Mouse (Mus musculus): ENCODE measurements at regions not wholly inside any gene's neighbourhood (a gene's known extent, or its start where the extent isn't known, plus 50 kb on each side); places are given as distances from the start of the nearest gene placed in this dataset.
"Not testable (repeated sequence)": the region's sequence is repeated elsewhere in the genome, so short reads cannot be mapped to it uniquely, and the experiment has no call there.

DNA sequence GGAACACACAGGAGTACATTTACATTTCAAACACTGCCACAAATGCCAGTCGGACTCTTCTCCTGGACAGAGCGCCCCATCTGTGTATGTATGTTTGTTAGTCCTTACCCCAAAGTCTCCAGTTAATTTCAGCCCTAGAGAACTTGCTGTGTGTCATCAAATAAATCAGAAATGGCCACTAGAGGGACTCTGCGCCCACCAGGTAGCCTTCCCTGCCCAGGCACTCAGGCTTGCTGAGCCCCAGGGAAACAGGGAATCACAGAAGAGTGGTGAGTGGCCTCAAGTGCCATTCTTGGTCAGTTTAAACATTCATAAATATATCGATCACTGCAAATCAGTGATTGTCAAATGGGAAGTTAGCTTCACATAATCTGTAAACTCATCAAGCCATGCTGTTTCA lies 102.8 kb upstream of the Ube2dnl1 start:
- WGBS = 56% methylated on average over 4 of the region's 4 CpGs
- not testable (repeated sequence) for DNase-seq (ENCODE audit: extremely low spot score, low spot score); H3K27me3 ChIP-seq (ENCODE audit: poor library complexity, severe bottlenecking); H3K27ac ChIP-seq; H3K4me1 ChIP-seq; H3K9me3 ChIP-seq; H3K36me3 ChIP-seq (replicated peaks); H3K4me3 ChIP-seq

DNA sequence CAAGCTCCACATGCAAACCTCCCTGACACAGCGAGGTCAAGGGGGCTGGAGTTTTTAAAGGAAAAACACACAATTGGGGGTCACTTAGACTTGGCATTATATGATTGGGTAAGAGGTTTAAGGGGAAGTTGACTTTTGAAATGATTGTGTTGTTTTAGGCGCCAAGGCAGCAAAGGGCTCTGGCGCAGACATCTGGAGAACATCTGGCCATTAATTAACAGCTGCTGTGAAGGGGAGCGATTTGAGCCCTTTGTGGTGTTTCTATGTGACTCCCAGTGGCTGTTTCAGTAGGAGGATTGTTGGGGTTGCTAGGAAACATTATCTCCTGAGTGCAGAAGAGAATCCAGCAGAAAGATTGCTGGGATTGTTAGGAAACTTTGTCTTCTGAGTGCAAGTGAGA lies 88.5 kb upstream of the Ube2dnl1 start:
- H3K9me3 ChIP-seq = no peaks in the 10 kb centered on the region
- H3K4me1 ChIP-seq = no peaks in the 10 kb centered on the region
- peak; percentile 14 for DNase-seq (ENCODE audit: extremely low spot score, low spot score)
- H3K4me3 ChIP-seq = no peak overlapping the region
- no peaks in the 10 kb centered on the region for H3K36me3 ChIP-seq (replicated peaks)
- no peak overlapping the region for H3K27ac ChIP-seq
- H3K27me3 ChIP-seq (ENCODE audit: poor library complexity, severe bottlenecking) = no peaks in the 10 kb centered on the region
- 49% methylated on average over 4 of the region's 4 CpGs for WGBS

DNA sequence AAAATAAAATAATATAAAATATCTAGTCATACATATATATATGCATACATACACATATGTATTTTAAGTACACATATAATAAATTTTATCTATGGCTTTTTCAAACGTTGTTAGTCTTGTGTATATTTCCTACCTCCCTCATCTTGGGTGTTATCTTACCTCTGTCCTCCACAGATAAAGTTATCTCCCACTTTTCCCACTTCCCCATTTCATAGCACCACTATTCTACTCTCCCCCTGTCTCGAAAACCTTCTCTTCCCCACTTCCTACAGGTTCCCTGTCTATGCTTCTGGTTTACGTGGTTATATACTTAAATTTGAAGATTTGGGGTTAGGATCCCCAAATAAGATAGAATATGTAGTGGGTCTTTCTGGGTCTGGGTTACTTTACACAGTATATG lies 67.9 kb upstream of the Ube2dnl1 start:
- Histone ChIP-seq H3K4me1 (no peaks in the 10 kb centered on the region), H3K27me3 (ENCODE audit: poor library complexity, severe bottlenecking) (no peaks in the 10 kb centered on the region), H3K36me3 (replicated peaks) (no peaks in the 10 kb centered on the region), H3K9me3 (no peaks in the 10 kb centered on the region), H3K27ac (no peak overlapping the region), H3K4me3 (no peak overlapping the region)
- DNase-seq (ENCODE audit: extremely low spot score, low spot score) = no peak
- WGBS = 73% methylated on average over 3 of the region's 3 CpGs

DNA sequence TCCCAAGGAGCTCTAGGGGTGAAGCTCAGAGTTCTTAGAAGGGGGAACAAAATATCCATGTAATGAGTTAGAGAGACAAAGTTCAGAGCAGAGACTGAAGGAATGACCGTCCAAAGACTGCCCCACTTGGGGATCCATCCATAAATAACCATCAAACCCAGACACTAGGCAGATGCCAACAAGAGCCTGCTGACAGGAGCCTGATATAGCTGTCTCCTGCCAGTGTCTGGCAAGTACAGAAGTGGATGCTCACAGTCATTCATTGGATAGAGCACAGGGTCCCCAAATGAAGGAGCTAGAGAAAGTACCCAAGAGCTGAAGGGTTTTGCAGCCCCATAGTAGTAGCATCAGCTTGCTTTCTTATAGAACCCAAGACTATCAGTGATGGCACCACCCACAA lies 61.3 kb upstream of the Ube2dnl1 start:
- Histone ChIP-seq H3K4me1 (no peaks in the 10 kb centered on the region), H3K4me3 (no peak overlapping the region), H3K9me3 (no peaks in the 10 kb centered on the region), H3K36me3 (replicated peaks) (no peaks in the 10 kb centered on the region), H3K27ac (no peak overlapping the region), H3K27me3 (ENCODE audit: poor library complexity, severe bottlenecking) (no peaks in the 10 kb centered on the region)
- WGBS = 89% methylated on average over 1 of the region's 1 CpGs
- no peak for DNase-seq (ENCODE audit: extremely low spot score, low spot score)

Measured in forebrain, embryonic 10.5 days (tissue).